Mouse (Mus musculus): ENCODE results near the gene Ush2a. TPM values are rescaled to one million over a fixed set of nuclear protein-coding genes. Genes with fewer than 3 reads are reported as not detected.

Ush2a gene
- polyA plus RNA-seq, 1 experiment from 2014 or later, result not detected

GRCm38 (mm10) chr1:188598052-188598451 is 336.2 kb downstream of the Ush2a start:
- H3K9ac ChIP-seq (ENCODE audit: low read length), result no peak overlapping the region
- no peaks in the 10 kb centered on the region for H3K4me1 ChIP-seq (ENCODE audit: control insufficient read depth, insufficient read depth, low read length)
- H3K36me3 ChIP-seq (ENCODE audit: control insufficient read depth, insufficient read depth, low read length), result no peaks in the 10 kb centered on the region
- H3K4me3 ChIP-seq (replicated peaks; ENCODE audit: low read length), result no peak overlapping the region
- H3K4me2 ChIP-seq (ENCODE audit: low read depth, low read length), result no peak overlapping the region
- no peak for ATAC-seq (ENCODE audit: insufficient read depth, low FRiP score)
- WGBS, result 88% methylated on average over 7 of the region's 7 CpGs
- H3K9me3 ChIP-seq (replicated peaks; ENCODE audit: control insufficient read depth, low read length), result no peaks in the 10 kb centered on the region
- H3K27ac ChIP-seq (ENCODE audit: low read length), result no peak overlapping the region
- H3K27me3 ChIP-seq (ENCODE audit: control insufficient read depth, insufficient read depth, low read length), result no peaks in the 10 kb centered on the region

GRCm38 (mm10) chr1:188599134-188599533 is 337.3 kb downstream of the Ush2a start:
- Histone ChIP-seq H3K9me3 (replicated peaks; ENCODE audit: control insufficient read depth, low read length) (no peaks in the 10 kb centered on the region), H3K4me2 (ENCODE audit: low read depth, low read length) (no peak overlapping the region), H3K27me3 (ENCODE audit: control insufficient read depth, insufficient read depth, low read length) (no peaks in the 10 kb centered on the region), H3K27ac (ENCODE audit: low read length) (no peak overlapping the region), H3K4me1 (ENCODE audit: control insufficient read depth, insufficient read depth, low read length) (no peaks in the 10 kb centered on the region), H3K9ac (ENCODE audit: low read length) (no peak overlapping the region), H3K4me3 (replicated peaks; ENCODE audit: low read length) (no peak overlapping the region), H3K36me3 (ENCODE audit: control insufficient read depth, insufficient read depth, low read length) (no peaks in the 10 kb centered on the region)
- ATAC-seq (ENCODE audit: insufficient read depth, low FRiP score), result no peak
- WGBS, result 85% methylated on average over 8 of the region's 8 CpGs

- no peak for ATAC-seq (ENCODE audit: insufficient read depth, low FRiP score)
- Histone ChIP-seq H3K27ac (ENCODE audit: low read length) (no peak overlapping the region), H3K4me2 (ENCODE audit: low read depth, low read length) (no peak overlapping the region), H3K4me1 (ENCODE audit: control insufficient read depth, insufficient read depth, low read length) (no peaks in the 10 kb centered on the region), H3K27me3 (ENCODE audit: control insufficient read depth, insufficient read depth, low read length) (no peaks in the 10 kb centered on the region), H3K4me3 (replicated peaks; ENCODE audit: low read length) (no peak overlapping the region), H3K36me3 (ENCODE audit: control insufficient read depth, insufficient read depth, low read length) (no peaks in the 10 kb centered on the region), H3K9me3 (replicated peaks; ENCODE audit: control insufficient read depth, low read length) (no peaks in the 10 kb centered on the region), H3K9ac (ENCODE audit: low read length) (no peak overlapping the region)
These were observed 344.6 kb downstream of the Ush2a start for GRCm38 (mm10) chr1:188606450-188606849.

GRCm38 (mm10) chr1:188616547-188616946 is 354.7 kb downstream of the Ush2a start:
- no peak overlapping the region for H3K4me3 ChIP-seq (replicated peaks; ENCODE audit: low read length)
- no peak for ATAC-seq (ENCODE audit: insufficient read depth, low FRiP score)
- H3K9ac ChIP-seq (ENCODE audit: low read length), result no peak overlapping the region
- no peaks in the 10 kb centered on the region for H3K9me3 ChIP-seq (replicated peaks; ENCODE audit: control insufficient read depth, low read length)
- no peaks in the 10 kb centered on the region for H3K27me3 ChIP-seq (ENCODE audit: control insufficient read depth, insufficient read depth, low read length)
- H3K4me1 ChIP-seq (ENCODE audit: control insufficient read depth, insufficient read depth, low read length), result no peaks in the 10 kb centered on the region
- no peak overlapping the region for H3K4me2 ChIP-seq (ENCODE audit: low read depth, low read length)
- 52% methylated on average over 5 of the region's 5 CpGs for whole genome bisulfite sequencing
- no peaks in the 10 kb centered on the region for H3K36me3 ChIP-seq (ENCODE audit: control insufficient read depth, insufficient read depth, low read length)
- H3K27ac ChIP-seq (ENCODE audit: low read length), result no peak overlapping the region

GRCm38 (mm10) chr1:188633736-188634135 is 371.9 kb downstream of the Ush2a start:
- no peaks in the 10 kb centered on the region for H3K27me3 ChIP-seq (ENCODE audit: control insufficient read depth, insufficient read depth, low read length)
- no peaks in the 10 kb centered on the region for H3K4me1 ChIP-seq (ENCODE audit: control insufficient read depth, insufficient read depth, low read length)
- H3K9ac ChIP-seq (ENCODE audit: low read length), result no peak overlapping the region
- 44% methylated on average over 4 of the region's 4 CpGs for WGBS
- H3K4me2 ChIP-seq (ENCODE audit: low read depth, low read length), result no peak overlapping the region
- H3K36me3 ChIP-seq (ENCODE audit: control insufficient read depth, insufficient read depth, low read length), result no peaks in the 10 kb centered on the region
- no peak for ATAC-seq (ENCODE audit: insufficient read depth, low FRiP score)
- H3K9me3 ChIP-seq (replicated peaks; ENCODE audit: control insufficient read depth, low read length), result no peaks in the 10 kb centered on the region
- no peak overlapping the region for H3K27ac ChIP-seq (ENCODE audit: low read length)
- H3K4me3 ChIP-seq (replicated peaks; ENCODE audit: low read length), result no peak overlapping the region

- Histone ChIP-seq H3K36me3 (ENCODE audit: control insufficient read depth, insufficient read depth, low read length) (no peaks in the 10 kb centered on the region), H3K4me1 (ENCODE audit: control insufficient read depth, insufficient read depth, low read length) (no peaks in the 10 kb centered on the region), H3K27ac (ENCODE audit: low read length) (no peak overlapping the region), H3K27me3 (ENCODE audit: control insufficient read depth, insufficient read depth, low read length) (no peaks in the 10 kb centered on the region), H3K9ac (ENCODE audit: low read length) (no peak overlapping the region), H3K4me2 (ENCODE audit: low read depth, low read length) (no peak overlapping the region), H3K9me3 (replicated peaks; ENCODE audit: control insufficient read depth, low read length) (no peaks in the 10 kb centered on the region), H3K4me3 (replicated peaks; ENCODE audit: low read length) (no peak overlapping the region)
- ATAC-seq (ENCODE audit: insufficient read depth, low FRiP score), result no peak
These were observed 377.8 kb downstream of the Ush2a start for GRCm38 (mm10) chr1:188639666-188640065.

- WGBS, result 66% methylated on average over 3 of the region's 3 CpGs
- H3K4me1 ChIP-seq (ENCODE audit: control insufficient read depth, insufficient read depth, low read length), result no peaks in the 10 kb centered on the region
- H3K4me2 ChIP-seq (ENCODE audit: low read depth, low read length), result no peak overlapping the region
- no peaks in the 10 kb centered on the region for H3K9me3 ChIP-seq (replicated peaks; ENCODE audit: control insufficient read depth, low read length)
- H3K36me3 ChIP-seq (ENCODE audit: control insufficient read depth, insufficient read depth, low read length), result no peaks in the 10 kb centered on the region
- no peak for ATAC-seq (ENCODE audit: insufficient read depth, low FRiP score)
- H3K9ac ChIP-seq (ENCODE audit: low read length), result no peak overlapping the region
- no peaks in the 10 kb centered on the region for H3K27me3 ChIP-seq (ENCODE audit: control insufficient read depth, insufficient read depth, low read length)
- H3K4me3 ChIP-seq (replicated peaks; ENCODE audit: low read length), result no peak overlapping the region
- H3K27ac ChIP-seq (ENCODE audit: low read length), result no peak overlapping the region
These were observed 381.3 kb downstream of the Ush2a start for GRCm38 (mm10) chr1:188643156-188643555.

GRCm38 (mm10) chr1:188653001-188653400 is 391.2 kb downstream of the Ush2a start:
- no peak overlapping the region for H3K4me2 ChIP-seq (ENCODE audit: low read depth, low read length)
- no peaks in the 10 kb centered on the region for H3K4me1 ChIP-seq (ENCODE audit: control insufficient read depth, insufficient read depth, low read length)
- no peak overlapping the region for H3K9ac ChIP-seq (ENCODE audit: low read length)
- no peaks in the 10 kb centered on the region for H3K9me3 ChIP-seq (replicated peaks; ENCODE audit: control insufficient read depth, low read length)
- H3K27me3 ChIP-seq (ENCODE audit: control insufficient read depth, insufficient read depth, low read length), result no peaks in the 10 kb centered on the region
- WGBS, result 76% methylated on average over 3 of the region's 3 CpGs
- H3K36me3 ChIP-seq (ENCODE audit: control insufficient read depth, insufficient read depth, low read length), result no peaks in the 10 kb centered on the region
- H3K27ac ChIP-seq (ENCODE audit: low read length), result no peak overlapping the region
- no peak for ATAC-seq (ENCODE audit: insufficient read depth, low FRiP score)
- no peak overlapping the region for H3K4me3 ChIP-seq (replicated peaks; ENCODE audit: low read length)

- H3K9ac ChIP-seq (ENCODE audit: low read length), result no peak overlapping the region
- H3K27me3 ChIP-seq (ENCODE audit: control insufficient read depth, insufficient read depth, low read length), result no peaks in the 10 kb centered on the region
- peaks cover 4% of the 10 kb centered on the region; the same call in 1 of the 2 replicates for H3K4me1 ChIP-seq (ENCODE audit: control insufficient read depth, insufficient read depth, low read length)
- no peaks in the 10 kb centered on the region for H3K36me3 ChIP-seq (ENCODE audit: control insufficient read depth, insufficient read depth, low read length)
- H3K4me3 ChIP-seq (replicated peaks; ENCODE audit: low read length), result no peak overlapping the region
- no peak overlapping the region for H3K4me2 ChIP-seq (ENCODE audit: low read depth, low read length)
- H3K9me3 ChIP-seq (replicated peaks; ENCODE audit: control insufficient read depth, low read length), result no peaks in the 10 kb centered on the region
- WGBS, result 81% methylated on average over 12 of the region's 12 CpGs
- ATAC-seq (ENCODE audit: insufficient read depth, low FRiP score), result no peak
- H3K27ac ChIP-seq (ENCODE audit: low read length), result no peak overlapping the region
These were observed 394.3 kb downstream of the Ush2a start for GRCm38 (mm10) chr1:188656121-188656520.

- H3K36me3 ChIP-seq (ENCODE audit: control insufficient read depth, insufficient read depth, low read length), result no peaks in the 10 kb centered on the region
- no peaks in the 10 kb centered on the region for H3K9me3 ChIP-seq (replicated peaks; ENCODE audit: control insufficient read depth, low read length)
- H3K9ac ChIP-seq (ENCODE audit: low read length), result no peak overlapping the region
- 59% methylated on average over 3 of the region's 3 CpGs for WGBS
- no peak overlapping the region for H3K27ac ChIP-seq (ENCODE audit: low read length)
- H3K4me3 ChIP-seq (replicated peaks; ENCODE audit: low read length), result no peak overlapping the region
- H3K27me3 ChIP-seq (ENCODE audit: control insufficient read depth, insufficient read depth, low read length), result no peaks in the 10 kb centered on the region
- no peak overlapping the region for H3K4me2 ChIP-seq (ENCODE audit: low read depth, low read length)
- ATAC-seq (ENCODE audit: insufficient read depth, low FRiP score), result no peak
- H3K4me1 ChIP-seq (ENCODE audit: control insufficient read depth, insufficient read depth, low read length), result peaks cover 5% of the 10 kb centered on the region; the same call in 1 of the 2 replicates
These were observed 397.3 kb downstream of the Ush2a start for GRCm38 (mm10) chr1:188659159-188659558.

Data from stomach, embryonic 16.5 days (tissue).